Mouse (Mus musculus): ENCODE measurements around the gene Rnls.

DNA sequence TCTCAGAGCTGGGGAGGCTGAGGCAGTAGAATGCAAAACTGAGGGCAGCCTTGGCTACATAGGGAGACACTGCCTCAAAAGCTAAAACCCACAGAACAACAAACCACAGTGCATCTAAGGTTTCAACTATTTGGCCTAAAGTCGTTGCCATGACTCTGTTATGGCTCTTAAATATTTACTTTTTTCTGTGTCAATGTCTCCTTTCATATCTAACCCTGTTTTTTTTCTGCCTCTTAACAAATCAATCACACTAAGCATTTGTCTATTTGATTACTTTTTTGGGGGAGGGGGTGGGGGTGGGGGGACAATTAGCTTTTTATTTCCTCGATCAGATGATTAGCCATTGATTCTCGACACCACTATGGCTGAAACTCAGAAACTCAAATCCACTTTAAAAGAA is 294.4 kb downstream of the Rnls start:
- TF ChIP-seq CTCF (IDR thresholded peaks at IDR 0.05; ENCODE audit: insufficient read depth, low read length) (no peak), POLR2A (IDR thresholded peaks at IDR 0.05; ENCODE audit: borderline replicate concordance, extremely low read depth, low read depth, low read length) (no peak)

Data from lung, adult 2 months (tissue).